Mouse (Mus musculus) retina, adult 2 months (tissue): ENCODE data around the gene Bola3.

ENCODE experiments used
- DNase-seq: peaks from one replicate; pipeline ENCODE4 v3.0.0-alpha.2; 2012; ENCODE audit warnings: low read depth, low spot score

The Bola3 gene

DNA sequence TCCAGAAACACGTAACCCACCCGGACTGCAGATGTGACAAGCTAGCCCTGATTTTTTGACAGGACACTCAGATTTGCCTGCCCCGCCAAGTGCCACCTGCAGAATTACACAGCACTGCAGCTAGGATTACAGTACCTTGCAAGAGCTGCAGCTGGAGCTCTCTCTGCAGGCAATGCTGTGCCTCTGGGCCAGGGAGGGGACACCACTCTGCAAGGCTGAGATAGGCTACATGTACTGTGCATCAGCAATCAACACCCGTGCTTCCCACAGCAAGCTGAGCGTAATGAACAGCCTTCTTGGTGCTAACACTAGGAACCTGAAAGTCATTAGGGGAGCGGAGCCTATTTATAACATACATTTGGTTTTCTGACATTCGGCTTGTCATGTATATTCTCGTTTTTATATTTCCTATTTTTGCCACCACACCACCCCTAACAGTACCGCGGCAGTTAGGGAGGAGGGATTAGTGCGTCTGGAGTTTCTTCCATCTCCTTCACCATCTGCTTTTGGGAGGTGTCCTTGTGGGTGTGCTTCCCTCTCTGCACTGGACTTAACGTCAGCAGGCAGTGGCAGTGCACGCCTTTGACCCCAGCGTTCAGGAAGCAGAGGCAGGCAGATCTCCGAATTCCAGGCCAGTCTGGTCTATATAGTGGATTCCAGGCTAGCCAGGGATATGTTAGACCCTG, 46.7 kb downstream of the Bola3 start:
- no peak for DNase-seq

DNA sequence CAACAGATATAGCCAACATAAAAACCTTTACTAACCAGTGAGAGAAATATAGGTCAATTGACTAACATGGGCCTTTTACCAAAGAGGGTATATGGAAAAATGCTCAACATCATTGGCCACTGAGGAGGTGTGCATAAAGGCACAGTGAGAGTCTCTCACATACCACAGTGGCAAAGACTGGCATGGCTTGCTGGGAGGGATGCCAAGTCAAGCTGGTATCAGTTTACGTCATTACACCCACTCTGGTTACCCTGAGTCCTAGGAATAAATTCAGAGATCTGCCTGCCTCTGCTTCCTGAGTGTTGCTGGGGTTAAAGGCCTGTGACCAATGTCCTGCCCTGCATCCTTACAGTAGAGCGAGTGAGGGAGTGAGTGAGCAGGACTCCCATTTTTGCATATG, 47.8 kb downstream of the Bola3 start:
- DNase-seq = no peak

DNA sequence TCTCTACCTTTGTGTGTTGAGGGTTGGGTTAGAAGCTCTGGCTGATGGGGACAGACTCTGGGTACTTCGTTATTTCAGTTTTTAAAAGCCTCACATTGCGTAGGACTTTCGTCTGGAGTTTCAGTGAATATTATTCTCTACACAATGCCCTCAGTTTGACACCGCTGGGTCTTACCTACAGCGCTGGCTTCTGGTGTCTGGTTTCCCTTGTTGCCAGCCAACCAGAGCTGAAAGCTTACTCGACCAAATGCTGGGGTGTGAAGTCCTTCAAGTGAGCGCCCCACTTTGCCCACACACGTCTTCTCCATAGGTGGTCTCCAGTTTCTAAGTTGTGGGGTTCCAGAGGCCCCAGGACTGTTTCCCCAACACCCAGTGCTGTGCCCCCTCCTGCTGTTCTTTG, 48.8 kb downstream of the Bola3 start:
- no peak for DNase-seq

DNA sequence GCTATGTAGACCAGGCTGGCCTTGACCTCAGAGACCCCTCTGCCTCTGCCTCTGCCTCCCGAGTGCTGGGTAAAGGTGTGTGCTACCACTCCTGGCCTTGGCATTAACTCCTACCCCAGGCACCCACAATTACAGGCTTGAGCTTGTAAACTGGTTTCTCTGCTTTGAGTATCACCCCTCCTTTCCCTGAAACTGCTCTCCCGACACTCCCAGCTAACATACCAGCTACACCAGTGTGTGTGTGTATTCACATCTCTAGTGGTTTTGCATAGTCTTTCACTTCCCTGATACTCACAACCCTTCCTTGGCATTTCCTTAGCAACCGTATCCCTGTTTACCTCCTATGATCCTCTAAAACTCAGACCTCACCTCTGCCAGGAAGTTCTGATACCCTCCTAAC, 50.8 kb downstream of the Bola3 start:
- no peak for DNase-seq

DNA sequence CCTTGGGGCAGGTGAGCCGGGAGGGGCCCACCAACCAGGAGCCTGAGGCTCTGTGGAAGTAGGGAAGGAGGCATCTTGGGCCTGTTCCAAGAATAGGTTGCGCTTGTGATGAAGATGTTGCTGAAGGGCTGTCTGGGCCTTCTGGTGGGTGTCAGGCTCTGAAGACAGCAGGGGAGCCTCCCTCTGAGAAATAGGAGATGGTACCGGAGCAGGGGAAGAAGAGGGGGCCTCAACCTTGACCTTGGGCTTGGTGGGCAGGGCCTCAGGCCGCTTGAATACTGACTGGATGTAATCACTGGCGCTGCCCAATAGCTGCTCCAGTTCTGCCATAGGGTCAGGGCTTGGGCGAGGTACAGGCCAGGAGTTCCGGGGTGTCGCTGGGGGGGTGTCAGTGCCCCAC, 54.5 kb downstream of the Bola3 start:
- no peak for DNase-seq

DNA sequence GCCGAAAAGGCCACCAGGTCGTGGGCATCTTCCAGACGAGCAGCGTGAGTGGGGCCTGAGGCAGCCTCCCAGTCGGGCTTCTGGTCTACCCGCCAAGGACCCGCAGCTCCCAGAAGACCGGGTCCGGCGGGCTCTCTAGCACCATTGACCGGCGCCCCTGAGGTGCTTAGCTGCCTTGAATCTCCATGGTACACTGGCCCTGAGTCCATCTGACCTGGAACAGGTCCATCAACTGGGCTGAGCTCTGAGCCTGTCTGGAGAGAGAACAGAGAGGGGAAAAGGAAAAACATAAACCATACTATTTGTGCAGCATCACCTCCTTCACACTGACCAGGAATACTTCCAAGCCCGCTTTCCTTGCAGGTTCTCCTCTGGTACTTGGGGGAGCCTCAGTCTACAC, 55.6 kb downstream of the Bola3 start:
- no peak for DNase-seq

DNA sequence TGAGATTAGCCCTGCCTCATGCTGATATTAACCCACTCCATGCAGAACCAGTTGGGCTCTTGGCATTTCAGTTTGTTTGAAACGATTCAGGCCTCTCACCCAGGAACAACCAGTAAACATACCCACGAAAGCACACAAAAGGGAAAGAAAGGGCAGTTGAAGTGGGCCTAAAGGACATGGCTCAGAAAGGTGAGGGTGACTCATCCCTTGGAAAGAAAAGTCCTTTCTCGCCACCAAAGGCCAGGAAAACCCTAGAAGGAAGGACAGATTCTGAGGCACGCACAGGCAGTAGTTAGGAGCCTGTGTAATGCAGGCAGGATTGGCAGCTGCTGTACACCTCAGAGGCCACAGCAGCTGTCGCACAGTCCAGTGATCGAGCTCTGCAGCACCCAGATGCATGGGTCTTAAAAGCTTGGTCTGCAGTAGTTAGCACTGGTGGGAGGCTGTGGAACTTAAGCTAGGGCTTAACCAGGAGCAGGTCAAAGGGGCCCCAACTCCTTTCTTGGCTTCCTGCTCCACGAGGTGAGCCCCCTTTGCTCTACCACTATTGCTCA, 56.6 kb downstream of the Bola3 start:
- DNase-seq = no peak

DNA sequence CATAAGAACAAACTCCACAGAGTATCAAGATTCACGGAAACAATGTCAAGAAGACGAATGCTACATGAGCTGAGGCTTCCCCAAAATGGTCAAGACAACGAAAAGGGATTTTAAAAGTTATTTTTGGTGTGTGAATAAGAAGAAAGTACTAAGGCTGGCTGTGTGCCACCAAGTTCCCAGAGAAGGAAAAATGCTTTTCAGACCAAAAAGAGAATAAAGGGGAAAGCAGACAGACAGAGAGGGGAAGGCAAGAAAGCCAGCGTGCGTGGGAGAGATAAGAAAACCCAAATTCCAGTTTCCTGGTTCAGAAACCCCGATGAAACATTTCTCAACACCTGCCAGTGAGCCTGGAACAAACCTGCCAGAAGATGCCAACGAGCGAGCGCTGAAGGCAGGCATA, 59.6 kb downstream of the Bola3 start:
- DNase-seq = no peak
